Mouse (Mus musculus) yolk sac, embryonic 10.5 days (tissue): Measurements from ENCODE around the gene Prss33.
"Not testable (repeated sequence)": the region's sequence is repeated elsewhere in the genome, so short reads cannot be mapped to it uniquely, and the experiment has no call there.

Experiments
- DNase-seq: peaks from one replicate; pipeline ENCODE4 v3.0.0-alpha.2; 2017; ENCODE audit warnings: low spot score

Gene Prss33

DNA sequence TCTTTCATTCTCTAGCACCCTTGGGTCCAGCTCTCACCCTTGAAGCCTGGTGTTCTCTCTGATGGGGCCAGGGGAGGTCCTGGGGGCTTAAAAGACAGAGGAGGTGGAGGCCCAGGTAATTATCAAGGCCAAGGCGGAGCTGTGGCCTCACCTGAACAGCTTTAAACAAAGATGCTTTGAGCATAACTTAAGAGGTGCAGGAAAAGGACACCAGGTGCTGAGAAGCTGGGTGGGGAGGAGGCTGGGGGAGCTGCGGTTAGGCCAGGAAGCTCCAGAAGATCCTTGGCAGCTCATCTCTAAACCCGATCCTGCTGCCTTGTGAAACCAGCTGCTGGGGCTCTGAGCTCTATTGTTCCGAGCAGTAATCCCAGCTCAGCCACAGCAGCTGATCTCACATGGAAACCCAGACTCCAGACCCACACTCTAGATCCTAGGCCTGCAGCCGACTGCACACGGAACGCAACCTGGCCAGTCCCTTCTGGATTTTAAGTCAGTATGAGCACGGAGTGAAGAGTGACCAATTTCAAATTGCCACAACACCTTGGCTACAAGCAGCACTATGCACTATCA lies at the start of gene Prss33:
Gene Prss33 (minus strand): TSS at position 51 of the 570 bp plus-strand sequence.
- no peak for DNase-seq

DNA sequence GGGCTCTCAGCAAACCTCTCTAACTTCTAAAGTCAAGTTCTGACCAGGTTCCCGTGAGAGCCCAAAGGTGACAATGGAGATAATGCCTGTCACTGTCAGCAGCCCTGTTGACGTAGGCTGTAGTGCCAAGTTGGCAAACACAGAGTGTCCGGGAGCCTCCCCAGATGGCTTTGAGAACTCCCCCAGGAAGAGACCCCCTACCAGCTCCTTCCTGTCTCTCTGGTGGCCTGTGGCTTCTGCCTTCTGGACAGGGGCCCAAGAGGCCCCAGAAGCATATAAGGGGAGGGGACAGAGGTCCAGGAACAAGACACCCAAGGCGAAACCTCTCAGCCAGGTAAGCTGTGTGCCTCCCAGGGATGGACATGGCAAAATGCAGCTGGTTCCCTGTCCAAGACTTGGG lies 44.7 kb upstream of the Prss33 start, which contains the start of the genes Dcpp1 and Dcpp2:
Gene Dcpp1 (plus strand): TSS at position 301 of the 400 bp plus-strand sequence.
Gene Dcpp2 (plus strand): TSS at position 305 of the 400 bp plus-strand sequence.
- not testable (repeated sequence) for DNase-seq

GRCm38 (mm10) chr17:23877166-23877565 lies 41.3 kb upstream of the Prss33 start:
- DNase-seq: no peak

DNA sequence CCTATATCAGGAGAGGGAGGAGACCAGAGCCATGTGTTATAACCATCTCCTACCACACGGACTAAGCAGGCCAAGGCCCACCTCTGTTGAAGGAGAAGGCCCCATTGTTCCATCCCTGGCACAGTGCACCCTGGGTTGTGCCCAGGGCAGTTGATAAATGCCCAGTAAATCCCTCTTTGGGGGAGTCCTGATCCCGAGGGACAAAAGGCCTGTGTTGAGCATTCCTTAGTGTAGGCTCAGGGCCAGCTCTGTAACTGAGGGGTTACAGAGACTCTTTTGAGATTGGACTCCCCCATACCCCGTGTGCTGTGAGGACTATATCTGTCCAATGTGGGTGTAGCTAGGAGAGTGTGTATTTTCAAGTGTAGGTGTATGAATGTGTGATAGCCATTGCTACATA lies 40.9 kb upstream of the Prss33 start:
- DNase-seq: no peak

DNA sequence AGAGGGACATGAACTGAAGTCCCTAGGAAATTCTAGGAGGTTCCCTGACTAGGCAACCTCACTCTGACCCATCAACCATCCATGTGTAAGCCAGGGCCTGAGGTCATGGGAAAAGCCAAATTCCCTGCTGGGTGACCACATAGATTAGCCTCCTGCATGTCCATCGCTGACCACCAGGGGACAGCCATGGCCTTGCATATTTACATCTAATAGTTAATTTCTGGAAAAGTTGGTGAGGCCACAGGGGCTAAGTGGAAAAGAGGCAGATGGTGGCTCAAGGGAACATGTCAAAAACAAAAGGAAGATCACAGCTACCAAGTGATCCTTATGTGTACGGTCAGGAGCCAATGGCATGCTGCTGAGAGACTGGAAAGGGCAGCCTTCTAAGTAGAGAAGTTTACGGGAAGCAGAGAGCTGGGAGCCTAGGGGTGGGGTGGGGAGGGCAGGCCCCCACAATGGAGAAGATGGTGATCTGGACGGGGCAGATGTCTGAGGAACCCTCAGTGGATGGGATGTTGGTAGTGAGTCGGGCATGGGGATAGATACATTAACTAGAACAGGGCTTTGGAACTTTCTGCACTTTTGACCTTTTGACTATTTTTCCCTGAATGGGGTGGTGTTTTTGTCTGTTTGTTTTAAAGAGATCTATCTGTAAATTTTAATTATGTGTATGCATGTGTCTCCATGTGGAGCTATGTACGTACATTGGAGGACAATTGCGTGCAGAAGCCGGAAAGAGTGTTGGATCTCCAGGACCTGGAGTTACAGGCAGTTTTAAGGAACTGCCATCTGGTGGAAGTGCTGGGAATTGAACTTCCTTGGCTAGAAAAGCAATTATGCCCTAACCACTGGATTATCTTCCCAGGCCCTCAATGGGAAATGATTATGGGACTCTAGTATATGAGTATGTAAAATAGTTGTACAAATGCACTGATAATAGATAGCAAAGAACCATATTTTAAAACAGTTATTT lies 38.3 kb upstream of the Prss33 start:
- DNase-seq: peak; percentile 28

DNA sequence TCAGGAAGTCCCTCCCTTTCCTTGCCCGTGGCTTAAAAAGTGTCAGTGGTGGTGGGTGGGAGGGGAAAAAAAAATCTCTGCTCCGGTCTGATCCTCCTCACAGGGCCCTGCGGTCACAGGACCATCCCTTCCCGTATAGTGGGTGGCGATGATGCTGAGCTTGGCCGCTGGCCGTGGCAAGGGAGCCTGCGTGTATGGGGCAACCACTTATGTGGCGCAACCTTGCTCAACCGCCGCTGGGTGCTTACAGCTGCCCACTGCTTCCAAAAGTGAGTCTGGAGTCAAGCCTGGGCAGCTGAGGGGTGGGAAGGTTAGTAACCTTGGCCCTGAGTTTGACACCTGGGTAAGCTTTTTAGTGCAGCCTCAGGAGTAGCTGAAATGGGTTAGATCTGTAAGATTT lies 32.7 kb upstream of the Prss33 start:
- no peak for DNase-seq

DNA sequence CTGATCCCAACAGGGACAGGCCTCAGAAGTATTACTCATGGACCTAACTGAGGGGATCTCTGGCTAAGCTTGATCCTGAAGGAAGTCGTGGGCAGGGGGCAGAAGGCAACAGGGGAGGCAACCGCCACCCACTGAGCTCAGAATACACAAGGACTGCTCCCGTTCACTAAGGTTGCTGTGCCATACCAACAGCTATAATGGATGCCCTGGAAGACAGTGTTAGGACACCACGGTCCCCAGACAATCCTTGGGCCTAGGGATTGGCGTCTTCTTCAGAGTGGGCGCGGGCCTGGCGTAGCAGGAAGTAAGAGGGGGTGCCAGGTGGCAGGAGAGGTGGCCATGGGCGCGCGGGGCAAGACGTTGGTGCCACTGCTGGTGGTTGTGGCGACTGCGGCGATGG lies 31.9 kb upstream of the Prss33 start, which contains the start of gene Prss21:
Gene Prss21 (plus strand): TSS at position 301 of the 400 bp plus-strand sequence.
- no peak for DNase-seq

DNA sequence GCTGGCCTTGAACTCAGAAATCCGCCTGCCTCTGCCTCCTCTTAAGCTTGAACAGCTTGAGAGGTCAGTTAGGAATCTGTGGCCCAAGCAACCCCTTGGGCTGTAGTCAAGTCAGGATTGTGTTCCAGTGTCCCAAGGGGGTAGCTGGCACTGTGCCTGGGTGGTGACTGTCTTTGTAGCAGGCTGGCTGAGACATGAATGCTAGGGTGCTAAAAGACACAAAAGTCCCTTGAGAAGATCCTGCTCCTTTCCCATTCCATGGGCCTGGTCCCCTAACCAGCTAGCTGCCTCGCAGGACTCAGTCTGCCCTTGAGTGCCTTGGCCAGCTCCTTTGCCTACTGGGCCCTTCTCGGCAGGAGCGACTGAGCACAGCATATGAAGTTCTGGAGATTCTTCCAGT lies 27.1 kb upstream of the Prss33 start:
- no peak for DNase-seq

GRCm38 (mm10) chr17:23857913-23858312 lies 22.1 kb upstream of the Prss33 start:
- no peak for DNase-seq

DNA sequence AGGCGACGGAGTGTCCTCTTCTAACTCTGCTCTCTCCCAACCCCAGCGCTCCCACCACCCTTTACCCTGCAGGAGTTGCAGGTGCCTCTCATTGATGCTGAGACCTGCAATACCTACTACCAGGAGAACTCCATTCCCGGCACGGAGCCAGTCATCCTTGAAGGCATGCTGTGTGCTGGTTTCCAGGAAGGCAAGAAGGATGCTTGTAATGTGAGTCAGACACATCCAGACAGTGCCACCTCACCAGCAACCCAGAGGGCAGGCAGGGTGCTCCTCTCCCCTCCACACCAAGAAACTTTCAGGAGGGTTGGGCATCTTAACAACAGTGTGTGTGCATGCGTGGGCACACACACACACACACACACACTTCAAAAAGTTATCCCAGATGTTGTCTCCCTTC lies 21.3 kb upstream of the Prss33 start:
- DNase-seq: no peak

GRCm38 (mm10) chr17:23854229-23854765 lies 18.4 kb upstream of the Prss33 start:
- DNase-seq: no peak

GRCm38 (mm10) chr17:23853292-23853691 lies 17.4 kb upstream of the Prss33 start:
- no peak for DNase-seq

DNA sequence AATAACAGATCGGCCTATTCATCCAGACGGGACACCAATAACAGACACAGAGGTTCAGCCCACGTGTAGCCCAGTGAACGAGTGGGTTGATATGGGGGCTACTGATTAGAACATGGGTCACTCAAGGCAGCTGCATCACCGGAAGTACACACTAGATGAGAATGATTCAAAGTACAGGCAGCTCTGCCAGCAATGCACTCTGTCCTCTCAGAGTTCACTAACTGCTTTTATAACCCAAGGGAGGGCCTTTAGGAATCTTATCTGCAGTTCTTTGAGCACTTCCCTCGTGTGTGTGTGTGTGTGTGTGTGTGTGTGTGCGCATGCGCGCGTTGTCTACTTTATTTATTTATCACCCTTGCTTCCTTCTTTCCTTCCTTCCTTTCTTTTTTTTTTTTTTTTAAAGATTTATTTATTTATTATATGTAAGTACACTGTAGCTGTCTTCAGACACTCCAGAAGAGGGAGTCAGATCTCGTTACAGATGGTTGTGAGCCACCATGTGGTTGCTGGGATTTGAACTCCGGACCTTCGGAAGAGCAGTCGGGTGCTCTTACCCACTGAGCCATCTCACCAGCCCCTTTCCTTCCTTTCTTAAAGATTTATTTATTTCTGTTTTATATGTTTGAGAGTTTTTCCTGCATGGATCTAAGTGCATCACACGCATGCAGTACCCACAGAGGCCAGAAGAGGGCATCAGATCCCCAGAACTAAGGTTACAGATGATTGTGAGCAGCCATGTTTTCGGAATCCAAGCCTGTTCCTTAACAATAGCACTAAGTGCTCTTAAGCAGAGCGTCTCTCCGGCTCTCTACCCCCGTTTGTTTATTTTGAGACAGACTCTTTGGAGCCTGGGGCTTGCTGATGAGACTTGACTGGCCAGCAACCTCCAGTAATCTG lies 15.2 kb upstream of the Prss33 start:
- peak; percentile 42 for DNase-seq

DNA sequence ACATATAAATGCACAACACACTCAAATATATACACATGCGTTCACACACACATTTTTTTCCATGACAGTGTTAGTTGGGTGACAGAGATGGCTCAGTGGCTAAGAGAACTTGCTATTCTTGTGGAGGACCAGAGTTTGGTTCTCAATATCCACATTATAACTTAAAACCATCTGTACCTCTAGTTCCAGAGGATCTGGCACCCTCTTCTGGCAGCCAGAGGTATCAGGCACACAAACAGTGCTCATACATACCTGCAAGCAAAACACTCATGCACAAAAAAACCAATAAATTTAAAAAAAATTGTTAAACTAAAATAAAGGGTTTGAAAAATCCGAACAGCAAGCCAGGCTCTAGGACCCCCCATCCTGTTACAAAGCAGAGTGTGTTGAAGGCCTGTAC lies 14.2 kb upstream of the Prss33 start:
- no peak for DNase-seq

- DNase-seq: no peak
Measured at GRCm38 (mm10) chr17:23843812-23844273, 8.0 kb upstream of the Prss33 start, which contains the start of the genes Prss32 and Prss41. Prss32 (plus strand) TSS chr17:23843855. Prss41 (minus strand) TSS chr17:23844172.

GRCm38 (mm10) chr17:23843141-23843811 lies 7.4 kb upstream of the Prss33 start:
- DNase-seq: no peak

- DNase-seq: no peak
Measured at GRCm38 (mm10) chr17:23841145-23841544, 5.3 kb upstream of the Prss33 start.

GRCm38 (mm10) chr17:23831201-23831600 lies 4.7 kb downstream of the Prss33 start:
- no peak for DNase-seq

DNA sequence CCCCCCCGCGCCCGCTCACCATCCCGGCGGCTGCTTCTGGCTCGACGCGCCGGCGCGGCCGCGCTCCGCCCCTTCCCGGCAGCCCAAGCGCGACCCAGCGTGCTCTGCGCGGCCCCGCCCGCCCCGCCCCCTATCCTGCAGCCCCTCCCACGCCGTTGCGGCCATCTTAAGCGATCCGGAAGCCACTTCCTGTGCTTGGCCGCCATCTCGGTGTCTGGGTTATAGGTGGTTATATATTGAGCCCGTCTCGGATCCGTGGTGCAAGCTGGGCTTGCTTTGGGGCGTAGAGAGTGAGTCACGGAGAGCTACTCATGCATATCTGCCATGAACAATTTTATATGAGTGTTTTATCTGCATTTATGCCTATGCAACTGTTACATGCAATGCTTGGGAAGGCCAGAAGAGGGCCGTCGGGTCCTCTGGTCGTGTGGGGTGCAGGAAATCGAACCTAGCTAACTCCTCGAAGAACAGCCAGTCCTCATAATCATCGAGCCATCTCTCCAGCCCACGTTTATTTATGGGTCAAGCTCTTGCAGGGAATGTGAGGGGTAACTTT lies 6.7 kb downstream of the Prss33 start, which contains the start of gene Elob:
Gene Elob (minus strand): TSS at position 73 of the 556 bp plus-strand sequence.
- DNase-seq: peak; percentile 91

GRCm38 (mm10) chr17:23828271-23829001 lies 7.4 kb downstream of the Prss33 start:
- no peak for DNase-seq
